Mouse (Mus musculus) ES-E14 (cell line): ENCODE data around the gene Asb9.

Source experiments
- ZC3H11A ChIP-seq: IDR thresholded peaks from 2 replicates; pipeline ENCODE4 v1.6.1; 2012; ENCODE audit warnings: low read depth, mild to moderate bottlenecking, inconsistent platforms, low read length, borderline replicate concordance
- ZNF384 ChIP-seq: IDR thresholded peaks from 2 replicates; pipeline ENCODE4 v1.6.1; 2012; ENCODE audit warnings: low read depth, low read length, inconsistent platforms

DNA sequence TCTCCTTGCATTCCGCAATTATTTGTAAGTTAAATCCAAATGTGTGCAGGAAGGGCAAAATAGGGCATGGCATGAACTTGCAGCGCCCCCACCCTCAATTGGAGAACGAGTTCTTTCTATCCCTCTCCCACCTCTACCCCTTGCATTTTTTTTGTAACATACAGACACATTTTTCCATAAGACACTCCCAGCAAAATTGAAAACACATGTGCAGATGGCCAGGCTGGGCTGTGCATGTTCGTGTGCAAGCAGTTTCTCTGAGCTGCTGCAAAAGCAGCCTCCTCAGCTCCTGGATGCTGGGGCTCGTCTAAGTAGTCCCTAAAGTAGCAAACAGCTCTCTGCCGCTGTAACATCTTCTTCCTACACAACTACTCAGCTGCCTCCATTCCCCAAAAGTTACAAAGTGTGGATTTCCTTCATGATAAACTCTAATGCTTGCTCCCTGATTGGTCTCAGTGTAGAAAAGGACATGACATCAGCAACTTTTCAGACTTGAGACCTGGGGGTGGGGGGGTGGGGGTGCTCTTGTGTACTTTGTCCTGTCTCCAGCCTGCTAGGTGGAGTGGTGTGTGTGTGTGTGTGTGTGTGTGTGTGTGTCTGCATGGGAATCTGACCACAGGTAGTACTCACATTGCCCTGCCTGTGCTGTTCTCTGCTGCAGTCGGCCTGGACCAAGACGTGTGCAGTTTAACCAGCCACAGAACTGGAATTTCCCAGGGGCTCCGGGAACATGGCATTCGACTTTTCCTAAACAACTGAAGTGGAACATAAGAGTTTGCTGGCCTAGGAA is at the start of gene Asb9:
- no peak for TF ChIP-seq ZNF384
- TF ChIP-seq ZC3H11A: no peak
